Mouse (Mus musculus) telencephalon, adult 2 months (tissue): ENCODE results near the gene Syce2.
"Not testable (repeated sequence)": the region's sequence is repeated elsewhere in the genome, so short reads cannot be mapped to it uniquely, and the experiment has no call there.

Source experiments
- DNase-seq: peaks from one replicate; pipeline ENCODE4 v3.0.0-alpha.2; 2011; ENCODE audit warnings: low read depth, low spot score

The Syce2 gene

DNA sequence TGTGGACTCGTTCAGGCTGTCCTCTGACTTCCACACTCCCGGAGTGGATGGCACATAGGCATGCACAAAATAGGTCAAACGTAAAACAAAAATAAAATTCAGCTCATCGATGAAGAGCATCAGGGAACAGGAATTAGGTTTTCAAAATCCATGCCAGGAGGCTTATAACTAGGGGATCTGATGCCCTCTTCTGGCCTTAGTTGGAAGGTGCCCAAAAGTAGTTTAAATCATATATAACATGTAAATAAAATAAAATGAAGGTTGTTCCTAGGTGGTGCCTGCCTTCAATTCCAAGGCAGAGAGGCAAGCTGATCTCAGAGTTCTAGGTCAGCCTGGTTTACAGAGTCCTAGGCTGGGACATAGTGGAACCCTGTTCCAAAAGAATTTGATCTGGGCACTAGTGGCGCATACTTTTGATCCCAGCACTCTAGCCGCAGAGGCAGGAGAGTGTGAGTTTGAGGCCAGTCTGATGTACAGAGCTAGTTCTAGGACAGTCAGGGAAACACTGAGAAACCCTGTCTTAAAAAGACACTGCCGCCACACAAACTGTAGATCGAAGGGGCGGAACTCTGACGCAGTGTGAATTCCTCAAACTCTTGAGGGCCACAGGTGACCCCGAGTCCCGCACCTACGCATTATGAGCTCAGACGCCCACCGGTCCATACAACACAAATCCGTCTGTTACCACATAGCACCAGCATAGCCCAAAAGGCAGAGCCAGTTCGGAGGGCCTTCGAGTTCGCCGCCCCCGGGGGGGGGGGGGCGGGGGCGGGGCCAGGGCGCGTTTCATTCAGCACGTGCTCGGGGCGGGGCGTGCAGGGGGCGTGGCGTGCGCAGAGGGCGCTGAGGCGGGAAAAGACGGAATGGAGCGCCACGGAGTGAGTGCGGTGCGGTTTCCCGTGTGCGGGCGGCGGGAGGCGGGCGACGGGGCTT is at the start of gene Syce2:
Gene Syce2, plus strand, starts transcription at position 736 of the 933 bp plus-strand sequence.
- DNase-seq = no peak

DNA sequence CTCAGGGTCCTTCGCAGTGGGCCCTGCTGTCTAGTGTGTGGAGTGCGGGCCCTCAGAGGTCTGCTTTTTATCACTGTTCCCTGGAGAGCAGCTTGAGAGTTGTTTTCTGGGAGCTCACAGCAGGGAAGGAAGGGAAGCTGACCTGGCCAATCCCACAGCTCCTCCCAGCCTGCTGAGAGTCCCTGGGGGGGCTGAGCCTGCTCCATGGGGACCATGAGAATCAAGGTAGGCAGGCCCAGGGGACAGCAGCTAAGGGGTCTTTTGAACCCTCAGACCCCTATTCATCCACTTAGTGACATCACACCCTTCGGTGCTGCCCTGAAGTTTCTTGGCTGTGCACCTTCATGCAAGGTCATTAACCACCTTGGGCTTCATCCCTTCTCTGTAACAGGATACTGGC is 49.2 kb upstream of the Syce2 start, which contains the start of gene Dand5:
Gene Dand5, minus strand, starts transcription at position 101 of the 400 bp plus-strand sequence.
- no peak for DNase-seq

DNA sequence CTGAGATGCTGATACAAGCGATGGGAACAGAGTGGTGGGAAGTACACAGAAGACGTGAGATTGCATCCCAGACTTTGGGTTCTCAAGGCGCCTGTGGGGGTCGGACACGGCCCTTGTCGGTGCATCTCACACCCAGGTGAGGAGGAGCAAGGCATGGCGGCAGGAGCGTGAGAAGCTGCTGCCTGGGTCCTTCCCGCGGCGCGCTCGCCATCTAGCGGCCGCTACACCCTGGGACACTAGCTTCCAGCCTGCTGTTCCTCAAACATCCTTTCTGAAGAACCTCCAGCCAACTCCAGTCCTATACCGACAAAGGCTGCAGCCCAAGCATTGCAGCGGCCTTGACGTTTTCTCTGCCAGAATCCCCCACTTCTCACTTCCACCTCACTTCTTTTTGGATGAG is 48.3 kb upstream of the Syce2 start:
- no peak for DNase-seq

DNA sequence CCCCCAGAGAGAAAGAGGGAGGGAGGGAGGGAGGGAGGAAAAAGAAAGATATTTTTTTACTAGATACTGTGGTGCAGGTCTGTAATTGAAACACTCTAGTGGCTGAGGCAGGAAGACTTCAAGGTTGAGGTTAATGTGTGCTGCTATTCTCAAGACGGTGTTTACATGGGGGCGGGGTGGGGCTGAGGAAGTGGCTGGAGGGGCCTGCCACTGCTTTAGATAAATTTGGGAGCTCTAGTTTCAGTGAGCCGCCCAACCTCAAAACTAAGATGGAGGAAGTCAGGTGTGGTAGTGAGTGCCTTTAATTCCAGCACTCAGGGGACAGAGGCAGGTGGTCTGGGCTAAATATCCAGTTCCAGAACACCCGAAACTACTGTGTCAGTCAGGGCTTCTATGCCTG is 46.3 kb upstream of the Syce2 start:
- no peak for DNase-seq

DNA sequence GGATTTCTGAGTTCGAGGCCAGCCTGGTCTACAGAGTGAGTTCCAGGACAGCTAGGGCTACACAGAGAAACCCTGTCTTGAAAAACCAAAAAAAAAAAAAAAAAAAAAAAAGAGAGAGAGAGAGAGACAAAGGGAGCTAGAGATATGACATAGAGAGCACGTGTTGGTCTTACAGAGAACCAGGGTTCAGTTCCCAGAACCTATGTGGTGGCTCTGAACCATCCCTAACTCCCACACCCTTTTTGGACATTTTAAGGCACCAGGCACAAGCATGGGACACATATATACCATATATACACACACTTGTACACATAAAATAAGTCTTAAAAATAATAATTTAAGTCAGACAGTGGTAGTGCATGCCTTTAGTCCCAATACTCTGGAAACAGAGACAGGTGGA is 45.4 kb upstream of the Syce2 start:
- DNase-seq = not testable (repeated sequence)

DNA sequence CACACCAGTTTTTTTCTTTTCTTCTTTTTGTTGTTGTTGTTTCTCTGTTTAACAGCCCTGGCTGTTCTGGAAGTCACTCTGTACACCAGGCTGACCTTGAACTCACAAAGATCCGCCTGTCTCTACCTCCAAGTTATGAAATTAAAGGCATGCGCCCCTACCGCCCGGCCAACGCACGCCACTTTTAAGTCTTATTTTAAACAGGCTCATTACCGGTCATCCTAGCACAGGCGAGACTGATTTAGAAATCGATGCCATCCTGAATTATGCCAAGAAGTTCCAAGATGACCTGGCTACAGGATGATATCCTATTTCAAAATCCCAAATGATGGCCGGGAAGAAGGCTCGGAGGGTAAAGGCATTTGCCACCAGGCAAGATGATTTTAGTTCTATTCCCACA is 40.4 kb upstream of the Syce2 start, which contains the start of gene Gadd45gip1:
Gene Gadd45gip1, plus strand, starts transcription at position 33 of the 400 bp plus-strand sequence.
- no peak for DNase-seq

DNA sequence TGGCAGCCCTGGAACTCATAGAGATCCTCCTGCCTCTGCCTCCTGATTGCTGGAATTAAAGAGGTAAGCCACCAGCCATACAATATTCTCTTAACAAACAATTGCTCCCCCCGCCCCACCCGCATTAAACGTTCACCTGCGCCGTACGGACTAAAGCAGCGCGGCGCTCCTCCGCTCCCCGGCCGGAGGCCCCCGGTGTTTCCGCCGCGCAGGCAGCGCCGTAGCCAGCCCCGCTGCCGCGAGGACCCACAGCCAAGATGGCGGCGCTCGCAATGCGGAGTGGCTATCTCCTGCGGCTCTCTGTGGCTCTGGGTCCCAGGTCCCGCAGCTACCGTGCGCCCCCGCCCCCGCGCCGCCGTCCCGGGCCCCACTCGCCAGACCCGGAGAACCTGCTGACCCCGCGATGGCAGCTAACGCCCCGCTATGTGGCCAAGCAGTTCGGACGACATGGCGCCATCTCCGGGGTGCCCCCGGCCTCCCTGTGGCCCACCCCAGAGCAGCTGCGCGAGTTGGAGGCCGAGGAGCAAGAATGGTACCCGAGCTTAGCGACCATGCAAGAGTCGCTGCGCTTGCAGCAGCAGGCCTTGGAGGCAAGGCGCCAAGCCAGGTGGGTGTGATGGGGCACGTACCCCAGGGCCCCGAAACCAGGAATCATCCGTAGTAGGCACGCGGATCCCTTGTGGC is 39.7 kb upstream of the Syce2 start:
- no peak for DNase-seq

DNA sequence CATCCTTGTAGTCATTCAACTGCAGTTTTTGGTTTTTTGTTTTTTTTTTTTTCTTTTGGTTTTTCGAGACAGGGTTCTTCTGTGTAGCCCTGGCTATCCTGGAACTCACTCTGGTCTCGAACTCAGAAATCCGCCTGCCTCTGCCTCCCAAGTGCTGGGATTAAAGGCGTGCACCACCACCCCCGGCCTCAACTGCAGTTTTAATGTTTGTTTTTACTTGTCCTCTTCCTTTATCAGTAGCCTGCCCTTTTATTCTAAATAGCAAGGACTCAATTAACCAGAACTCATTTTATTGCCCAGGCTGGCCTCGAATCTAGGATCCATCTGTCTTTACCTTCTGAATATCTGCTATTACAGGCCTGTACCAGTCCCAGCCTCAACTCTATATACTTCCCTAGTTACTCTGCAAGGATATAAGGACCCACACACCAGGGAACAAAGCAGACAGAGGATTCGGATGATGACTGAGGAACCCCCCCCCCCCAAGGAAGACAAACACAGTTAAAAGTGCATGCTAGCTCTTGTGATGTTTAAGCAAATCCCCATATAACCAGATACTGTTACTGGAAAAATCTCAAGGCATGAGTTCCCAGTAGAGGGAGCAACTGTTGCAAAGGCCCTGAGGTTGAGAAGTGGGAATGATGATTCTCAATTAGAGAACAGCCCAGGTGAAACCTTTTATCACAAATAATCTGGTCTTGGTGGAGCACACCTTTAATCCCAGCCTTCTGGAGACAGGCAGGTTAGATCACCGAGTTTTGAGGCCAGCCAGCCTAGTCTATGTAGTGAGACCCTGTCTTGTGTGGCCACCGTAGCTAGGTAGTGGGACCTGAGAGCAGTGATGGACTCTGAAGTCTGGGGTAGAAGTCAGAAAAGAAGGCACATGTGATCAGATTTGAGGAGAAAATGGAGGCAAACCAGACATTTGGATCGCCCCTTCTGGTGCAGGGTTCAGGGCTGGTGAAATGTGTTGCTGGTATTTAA is 38.9 kb upstream of the Syce2 start:
- no peak for DNase-seq

DNA sequence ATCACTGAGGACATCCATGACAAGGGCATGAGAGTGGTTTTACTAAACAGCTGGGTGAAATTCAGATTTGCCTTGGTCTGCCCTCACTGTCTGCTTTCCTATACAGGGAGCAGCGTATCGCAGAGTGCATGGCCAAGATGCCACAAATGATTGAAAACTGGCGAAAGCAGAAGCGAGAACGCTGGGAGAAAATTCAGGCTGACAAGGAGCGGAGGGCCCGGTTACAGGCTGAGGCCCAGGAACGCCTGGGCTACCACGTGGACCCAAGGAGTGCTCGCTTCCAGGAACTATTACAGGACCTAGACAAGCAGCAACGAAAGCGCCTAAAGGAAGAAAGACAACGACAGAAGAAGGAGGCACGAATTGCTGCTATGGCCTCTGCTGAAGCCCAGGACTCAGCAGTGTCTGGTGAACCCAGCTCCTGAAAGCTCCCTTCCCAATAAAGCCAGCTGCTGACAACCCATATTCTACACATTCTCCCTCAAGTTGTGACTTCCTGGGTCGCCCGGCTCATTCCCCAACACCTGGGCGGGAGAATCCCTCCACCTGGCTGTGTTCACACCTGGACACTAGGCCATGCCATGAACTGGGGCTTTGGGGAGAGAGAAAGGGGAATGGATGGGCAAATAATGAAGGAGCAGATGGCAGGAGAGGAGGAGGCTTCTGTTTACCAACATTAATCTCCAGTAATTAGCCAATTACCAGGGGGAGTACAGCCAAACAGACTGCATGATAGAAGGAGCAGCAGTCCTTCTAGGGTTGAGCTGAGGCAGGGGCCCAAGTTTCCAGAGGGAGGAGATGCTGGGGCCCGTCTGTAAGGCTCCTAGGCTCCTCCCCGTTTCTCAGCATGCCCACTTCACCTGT is 37.7 kb upstream of the Syce2 start:
- DNase-seq = no peak

DNA sequence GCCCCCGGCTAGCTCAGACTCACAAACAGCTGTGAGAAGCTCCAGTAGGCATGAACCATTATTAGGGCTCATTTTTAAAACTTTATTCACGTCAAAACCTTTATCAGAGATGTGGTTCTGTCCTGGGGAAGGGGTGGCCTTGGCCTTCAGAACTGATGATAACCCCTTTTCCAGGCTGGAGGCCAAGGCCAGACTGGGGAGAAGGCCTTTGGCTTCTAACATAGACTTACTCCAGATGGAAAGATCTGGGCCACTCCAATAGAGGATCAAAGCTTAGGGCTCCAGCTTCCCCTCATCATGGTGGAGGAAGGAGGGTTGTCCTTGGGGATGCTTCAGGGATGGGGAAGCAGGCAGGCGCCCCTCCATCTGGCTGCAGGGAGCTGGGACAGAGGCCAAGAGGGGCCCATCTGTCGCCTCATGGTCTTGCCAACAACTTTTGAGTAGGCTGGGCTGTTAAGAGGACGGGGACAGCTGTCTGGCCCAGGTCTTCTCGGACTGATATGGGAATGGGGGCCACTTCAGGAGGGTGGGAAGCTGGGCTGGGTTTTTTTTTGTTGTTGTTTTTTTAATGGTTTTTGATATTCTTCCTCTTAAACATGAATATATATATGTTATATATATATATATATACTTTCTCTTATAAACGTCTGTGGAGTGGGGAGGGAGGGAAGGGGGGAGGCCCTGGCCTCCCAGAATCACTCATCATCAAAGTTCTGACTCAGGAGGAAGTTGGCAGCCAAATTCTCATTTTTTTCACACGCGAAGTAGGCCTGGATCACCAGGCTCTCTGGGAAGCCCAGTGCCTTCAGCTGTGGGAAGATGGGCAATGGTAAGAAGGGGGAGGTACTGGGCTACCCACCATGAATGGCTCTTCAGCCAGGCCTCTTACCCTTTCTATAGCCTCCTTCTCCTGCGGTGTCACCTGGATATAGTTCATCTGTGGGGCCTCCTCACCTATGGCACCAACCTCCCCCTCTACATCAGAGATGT is 36.8 kb upstream of the Syce2 start:
- DNase-seq = no peak

DNA sequence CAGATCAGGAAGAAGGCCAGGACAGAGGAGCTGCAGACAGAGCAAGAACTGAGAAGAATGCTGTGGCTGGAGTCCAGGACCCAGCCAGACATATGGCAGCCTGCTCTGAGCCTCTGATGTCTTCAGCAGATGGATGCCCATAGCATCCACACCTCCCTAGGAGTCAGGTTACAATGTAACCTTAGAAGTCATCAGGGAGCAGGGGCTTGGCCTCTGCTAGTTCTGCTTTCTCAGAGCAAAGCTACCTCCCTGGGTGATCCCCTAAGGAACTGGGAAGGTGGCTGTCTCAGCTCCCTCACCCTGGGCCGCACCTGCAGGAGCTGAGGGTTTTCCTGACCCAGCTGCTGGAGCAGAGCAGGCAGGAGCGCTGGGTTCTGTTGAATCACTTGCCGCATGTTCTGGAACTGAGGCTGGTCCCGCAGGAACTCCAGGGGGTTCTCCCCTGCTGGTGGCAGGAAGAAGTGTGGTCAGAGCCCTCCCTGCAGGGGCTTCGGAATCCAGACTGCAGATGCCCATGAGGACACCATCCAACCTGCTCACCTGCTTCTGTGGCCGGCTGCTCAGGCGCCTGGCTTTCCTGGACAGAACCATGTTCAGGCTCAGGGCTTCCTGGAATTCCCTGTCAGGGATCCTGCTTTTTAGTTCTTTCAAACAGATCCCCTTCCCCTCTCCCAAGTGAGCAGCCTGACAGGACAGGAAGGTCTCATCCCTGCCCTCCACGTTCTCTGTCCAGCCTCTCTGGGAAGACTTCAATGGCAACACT is 34.6 kb upstream of the Syce2 start:
- no peak for DNase-seq

DNA sequence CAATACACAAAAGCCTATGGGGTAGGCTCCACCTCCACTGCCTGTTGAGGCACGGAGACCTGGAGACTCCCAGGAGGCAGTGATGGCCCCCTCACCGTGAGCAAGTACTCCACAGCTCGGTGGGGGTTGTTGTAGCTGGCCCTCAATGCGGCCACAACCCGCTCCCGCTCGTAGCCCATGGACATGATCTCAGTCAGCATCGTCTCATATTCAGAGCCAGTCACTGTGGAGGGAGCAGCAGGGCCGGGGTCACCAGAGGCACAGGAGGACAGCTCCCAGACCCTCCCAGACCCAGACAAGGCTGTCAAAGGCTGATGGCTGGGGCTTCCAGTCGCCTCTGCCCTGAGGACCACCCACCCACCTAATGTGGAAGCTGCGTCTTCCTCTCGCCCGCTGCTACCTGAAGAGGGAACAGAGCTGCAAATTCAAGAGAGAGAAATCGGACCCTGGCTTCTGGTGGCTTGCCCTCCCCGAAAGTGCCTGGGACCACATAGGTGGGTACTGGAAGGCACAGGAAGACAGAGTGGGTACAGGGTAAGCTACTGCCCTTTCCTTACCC is 33.9 kb upstream of the Syce2 start:
- no peak for DNase-seq

DNA sequence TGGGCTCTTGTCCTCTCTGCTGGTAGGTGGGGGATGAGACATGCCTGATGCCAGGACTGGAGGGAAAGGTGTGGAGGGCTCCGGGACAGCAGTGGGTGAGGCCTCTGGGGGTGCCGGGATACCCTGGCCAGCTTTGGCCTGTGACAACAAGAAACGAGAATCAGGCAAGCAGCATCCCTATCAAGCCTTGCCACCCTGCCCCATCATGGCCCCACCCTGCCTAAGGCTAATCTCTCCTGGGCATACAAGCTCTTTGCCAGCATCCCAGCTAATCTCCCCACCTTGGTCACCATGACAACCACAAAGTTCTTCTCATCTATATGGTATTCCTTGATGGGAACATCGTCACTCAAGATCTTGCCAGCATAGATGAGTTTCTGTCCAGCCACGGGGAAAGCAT is 33.4 kb upstream of the Syce2 start:
- DNase-seq = no peak

DNA sequence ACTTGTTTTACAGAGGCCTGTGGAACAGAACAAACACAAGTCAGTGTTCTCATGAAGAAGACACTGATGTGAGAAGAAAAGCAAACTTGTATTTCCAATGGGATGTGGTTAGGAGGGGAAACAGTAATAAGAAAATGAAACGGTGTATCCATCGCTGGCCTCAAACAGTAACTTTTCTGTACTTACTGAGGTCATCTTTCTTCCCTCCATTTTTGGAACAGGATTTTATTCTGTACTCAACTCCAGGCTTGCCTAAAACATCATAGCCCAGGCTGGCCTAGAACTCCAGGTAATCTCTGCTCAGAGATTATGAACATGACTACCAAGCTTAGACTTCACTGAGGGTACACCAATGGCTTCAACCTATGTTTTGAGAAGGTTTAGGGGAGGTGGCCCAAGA is 32.5 kb upstream of the Syce2 start:
- DNase-seq = no peak

DNA sequence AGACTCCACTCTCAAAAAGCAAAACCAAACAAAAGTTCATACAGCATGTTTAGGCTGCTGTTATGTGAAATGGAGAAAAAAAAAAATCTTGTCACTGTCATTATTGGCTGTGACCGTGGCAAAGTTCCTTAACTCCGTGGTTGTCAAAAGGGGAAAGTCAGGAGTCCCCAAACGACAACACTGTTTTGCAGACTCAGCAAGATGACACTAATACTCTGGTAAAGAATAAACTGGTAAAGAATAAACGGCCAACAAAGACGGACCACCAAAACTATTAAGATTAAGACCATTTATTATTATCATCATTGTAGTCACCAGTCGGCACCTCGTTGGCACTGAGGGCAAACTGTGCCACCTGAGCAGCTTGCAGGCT is 32.0 kb upstream of the Syce2 start:
- DNase-seq = no peak

DNA sequence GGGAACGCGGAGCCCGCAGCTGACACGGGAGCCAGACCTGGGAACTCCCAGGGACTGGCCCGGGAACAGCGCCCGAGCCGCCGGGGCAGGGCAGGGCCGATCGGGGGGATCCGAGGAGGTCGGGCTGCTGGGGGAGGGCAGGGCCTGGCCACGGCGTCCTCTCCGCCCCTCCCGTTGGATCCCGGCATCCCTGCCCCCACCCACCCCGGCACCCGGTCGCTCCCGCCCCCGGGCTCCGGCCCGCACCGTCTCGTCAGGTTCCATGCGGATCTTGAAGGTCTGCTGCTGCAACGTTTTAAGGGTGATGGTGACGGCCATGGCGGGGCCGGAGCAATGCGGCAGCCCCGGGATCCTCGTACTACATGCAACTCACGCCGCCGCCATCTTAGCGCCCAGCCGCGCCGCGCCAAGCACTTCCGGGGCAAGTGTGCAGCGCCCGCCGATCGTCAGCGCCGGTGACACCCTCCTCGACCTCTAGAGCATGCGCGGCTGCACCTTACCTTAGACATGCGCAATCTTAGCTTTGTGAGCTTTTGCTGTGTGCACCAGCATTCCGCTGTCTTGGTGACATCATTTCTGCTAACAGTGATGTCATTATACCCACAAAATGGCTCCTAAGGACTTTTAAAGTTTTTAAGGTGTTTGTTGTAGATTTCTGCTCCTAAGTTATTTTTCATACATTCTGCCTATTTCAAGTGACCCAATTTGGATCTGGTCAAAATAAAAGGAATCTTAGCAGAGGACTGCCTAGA is 31.5 kb upstream of the Syce2 start, which contains the start of gene Rad23a:
Gene Rad23a, minus strand, starts transcription at position 418 of the 752 bp plus-strand sequence.
- DNase-seq = peak; percentile 95

DNA sequence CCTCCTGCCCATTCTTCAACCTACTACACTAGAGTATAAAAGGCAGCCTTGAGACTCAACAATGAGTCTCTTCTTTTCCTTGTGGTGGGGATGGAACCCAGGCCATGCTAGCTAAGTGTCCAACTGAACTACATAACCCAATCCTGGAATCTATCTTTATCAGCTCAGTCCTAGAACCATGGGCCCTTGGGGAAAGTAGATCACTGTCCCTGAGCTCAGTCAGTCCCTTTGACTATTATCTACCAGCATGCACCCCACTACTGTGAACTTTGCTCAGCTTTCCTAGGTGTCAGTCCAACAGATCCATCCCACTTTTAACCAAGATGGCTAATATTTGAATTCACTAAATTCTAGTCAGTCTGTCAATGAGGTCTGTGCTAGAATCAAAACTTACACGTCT is 30.4 kb upstream of the Syce2 start:
- no peak for DNase-seq
